Mouse (Mus musculus) retina, adult 2 months (tissue): ENCODE measurements around the gene Slain1.

Experiments
- DNase-seq: peaks from one replicate; pipeline ENCODE4 v3.0.0-alpha.2; 2012; ENCODE audit warnings: low read depth, low spot score

Slain1 gene

DNA sequence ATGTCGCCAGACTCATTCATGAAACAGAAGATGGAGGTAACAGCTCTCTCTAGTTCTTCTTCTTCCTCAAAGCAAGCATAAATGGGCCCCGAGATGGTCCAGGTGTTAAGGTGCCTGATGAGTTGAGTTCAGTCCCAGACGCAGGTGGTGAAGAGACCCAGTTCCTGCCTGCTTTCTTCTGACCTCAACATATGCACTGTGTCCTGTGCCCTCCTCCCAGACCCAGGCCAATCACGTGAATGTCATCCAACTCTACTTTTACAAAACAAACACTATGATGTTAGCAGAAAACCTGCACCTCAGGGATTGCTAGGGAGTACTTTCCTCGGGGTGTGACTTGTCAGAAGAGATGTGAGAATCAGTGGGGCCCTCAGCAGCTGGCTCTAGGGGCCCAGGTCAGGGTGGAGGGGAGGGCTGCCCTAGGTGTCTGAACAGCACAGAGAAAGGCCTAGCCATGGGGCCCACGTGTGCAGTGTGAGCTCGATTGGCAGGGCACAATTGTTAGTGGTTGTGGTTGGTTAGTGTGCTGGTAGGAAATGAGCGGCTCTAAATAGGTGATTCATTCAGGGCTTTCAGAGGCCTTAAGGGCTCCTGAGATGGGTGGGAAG is 16.4 kb downstream of the Slain1 start:
- no peak for DNase-seq

DNA sequence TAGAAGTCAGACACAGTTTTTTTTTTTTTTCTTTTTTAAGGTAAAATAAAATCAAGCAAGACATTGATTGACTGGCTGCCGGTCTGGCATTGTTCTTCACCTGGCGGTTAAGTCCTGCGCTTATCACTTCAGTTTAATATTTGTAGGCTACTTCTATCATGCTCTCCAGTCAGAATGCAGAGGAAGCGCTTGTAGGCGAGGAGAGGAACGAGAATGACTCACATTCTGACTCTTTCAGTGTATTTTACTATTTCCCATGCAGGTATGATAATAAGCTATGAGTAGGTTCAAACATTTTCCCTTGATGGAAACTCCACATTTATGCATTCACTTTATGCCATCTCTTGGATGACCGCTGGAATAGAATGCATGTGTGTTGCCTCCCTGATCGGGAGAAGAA is 17.0 kb downstream of the Slain1 start:
- no peak for DNase-seq

- no peak for DNase-seq
Observed at GRCm38 (mm10) chr14:103679395-103680217, 29.6 kb downstream of the Slain1 start.

DNA sequence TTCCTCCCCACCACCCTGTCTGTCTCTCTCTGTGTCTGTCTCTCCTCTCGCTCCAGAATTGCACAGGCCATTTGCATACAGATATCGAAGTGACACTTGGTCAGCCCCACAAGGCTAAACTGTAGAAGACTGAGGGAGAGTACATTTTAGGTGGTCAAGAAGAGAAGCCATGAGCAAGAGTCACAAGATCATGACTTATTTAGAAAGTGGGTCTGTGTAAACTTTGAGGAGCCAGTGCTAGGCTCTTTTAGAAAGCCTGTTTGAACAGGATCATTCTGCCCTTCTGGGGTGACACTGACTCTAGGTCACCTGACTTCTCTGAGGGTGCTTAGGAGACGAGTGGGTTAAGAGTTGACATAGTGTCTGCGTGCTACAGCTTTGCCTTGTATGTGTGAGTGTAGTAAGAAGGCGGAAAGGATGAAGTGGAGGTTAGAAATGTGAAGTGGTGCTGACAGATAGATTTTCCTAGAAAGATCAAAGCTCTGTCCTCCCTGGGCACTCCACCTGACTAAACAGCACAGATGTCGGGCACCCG is 30.3 kb downstream of the Slain1 start:
- no peak for DNase-seq

DNA sequence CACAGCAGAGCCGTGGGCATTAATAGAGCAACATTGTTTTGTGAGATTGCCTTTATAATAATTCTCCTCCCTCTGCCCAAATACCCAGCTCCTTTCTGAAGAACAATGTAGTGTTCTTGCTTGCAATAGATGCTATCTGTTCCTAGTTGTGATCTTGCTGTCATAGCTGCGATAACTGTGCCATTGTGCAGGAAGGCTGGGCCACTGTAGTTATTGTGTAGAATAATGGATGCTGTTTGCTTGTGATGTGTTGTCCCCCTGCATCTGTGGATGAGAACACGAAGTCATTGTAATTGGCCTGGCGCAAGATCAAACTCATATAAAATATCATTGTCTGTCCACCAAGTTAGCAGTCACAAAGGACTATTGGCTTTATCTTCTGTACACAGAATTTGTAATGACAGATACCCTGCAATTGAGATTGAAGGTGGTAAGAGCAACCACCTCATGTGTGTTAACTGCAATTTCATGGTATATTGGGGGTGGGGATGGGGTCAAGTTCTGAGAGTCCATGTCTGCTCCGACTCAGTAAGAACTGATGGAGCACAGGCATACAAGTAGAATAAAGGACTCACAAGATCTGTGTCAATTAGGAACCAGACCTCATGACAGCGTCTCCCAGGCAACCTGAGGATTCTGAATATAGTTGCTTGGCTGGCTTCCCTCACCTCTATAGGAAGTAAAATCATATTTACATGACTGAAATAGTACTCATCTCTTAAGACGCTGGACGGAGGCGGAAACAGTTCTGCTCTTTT is 32.8 kb downstream of the Slain1 start:
- DNase-seq, result no peak

DNA sequence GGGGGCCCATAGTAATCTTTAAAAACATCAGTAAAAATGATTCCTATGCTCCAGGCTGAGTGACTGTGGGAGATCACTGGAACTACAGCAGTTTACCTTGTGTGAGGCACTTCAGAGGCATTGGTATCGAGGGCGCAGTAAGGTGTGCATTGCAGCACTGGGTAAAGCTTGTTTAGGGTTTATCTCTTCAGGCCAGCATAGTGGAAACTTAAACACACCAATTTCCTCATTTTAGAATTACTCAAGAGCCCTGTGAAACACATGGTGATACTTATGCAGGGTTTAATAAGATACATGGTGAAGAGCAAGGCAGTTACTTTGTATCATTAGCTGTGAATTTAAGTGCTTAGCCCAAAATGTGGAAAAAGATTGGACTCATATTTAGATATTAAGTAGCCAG is 37.0 kb downstream of the Slain1 start:
- DNase-seq, result no peak

GRCm38 (mm10) chr14:103694295-103694694 is 44.3 kb downstream of the Slain1 start:
- DNase-seq, result peak; percentile 45

GRCm38 (mm10) chr14:103695620-103696019 is 45.6 kb downstream of the Slain1 start:
- no peak for DNase-seq

DNA sequence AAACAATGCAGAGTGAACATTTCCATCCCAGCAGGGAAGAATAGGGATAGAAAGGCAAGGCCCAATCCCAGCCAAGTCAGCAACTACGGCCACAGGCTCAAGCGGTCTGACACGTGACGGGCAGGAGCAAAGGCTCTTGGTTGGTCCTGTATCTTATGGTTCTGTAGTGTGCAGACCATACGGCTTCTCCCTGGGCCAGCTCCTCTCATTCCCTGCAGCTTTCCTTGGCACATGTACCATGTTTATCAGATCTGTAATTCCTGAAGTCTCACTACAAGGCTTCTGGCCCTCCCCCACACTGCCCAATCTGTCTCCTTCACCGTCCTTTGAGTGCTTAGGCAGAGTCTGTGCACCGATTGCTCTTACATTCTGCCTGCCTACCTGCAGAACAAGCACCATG is 47.1 kb downstream of the Slain1 start:
- no peak for DNase-seq

DNA sequence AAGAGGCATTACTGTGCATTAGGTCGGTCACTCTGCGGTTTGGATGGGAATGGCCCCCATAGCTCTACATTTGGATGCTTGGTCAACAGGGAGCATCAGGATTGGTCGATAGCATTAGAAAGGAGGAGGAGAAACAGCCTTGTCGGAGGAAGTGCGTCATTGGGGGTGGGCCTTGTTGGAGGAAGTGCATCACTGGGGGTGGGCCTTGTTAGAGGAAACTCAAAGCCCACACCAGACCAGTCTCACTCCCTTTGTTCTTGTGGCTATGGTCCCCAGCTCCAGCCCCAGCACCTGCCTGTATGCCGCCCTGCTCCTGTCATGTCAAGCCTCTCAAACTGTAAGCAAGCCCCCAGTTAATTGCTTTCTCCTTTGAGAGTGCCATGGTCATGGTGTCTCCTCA is 49.3 kb downstream of the Slain1 start:
- DNase-seq, result no peak

GRCm38 (mm10) chr14:103702516-103702915 is 52.5 kb downstream of the Slain1 start:
- no peak for DNase-seq

DNA sequence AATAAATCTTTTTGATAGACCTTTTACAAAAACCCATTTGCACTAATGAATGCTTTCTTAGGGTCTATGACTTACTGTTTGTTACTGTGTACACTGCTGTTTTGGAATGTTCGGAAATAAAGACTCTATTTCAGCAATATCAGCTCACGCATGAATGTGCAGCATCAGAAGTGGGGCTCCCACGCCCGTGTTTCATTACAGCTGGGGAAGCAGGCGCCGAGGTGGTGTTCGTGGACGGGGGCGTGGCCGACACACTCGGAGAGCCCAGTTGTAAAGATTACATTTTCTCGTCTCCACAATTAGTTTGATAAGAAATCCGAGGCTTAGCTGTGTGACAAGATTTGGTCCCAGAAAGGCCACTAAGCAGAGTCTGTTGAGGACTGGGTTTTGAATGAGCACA is 54.7 kb downstream of the Slain1 start:
- DNase-seq, result no peak

DNA sequence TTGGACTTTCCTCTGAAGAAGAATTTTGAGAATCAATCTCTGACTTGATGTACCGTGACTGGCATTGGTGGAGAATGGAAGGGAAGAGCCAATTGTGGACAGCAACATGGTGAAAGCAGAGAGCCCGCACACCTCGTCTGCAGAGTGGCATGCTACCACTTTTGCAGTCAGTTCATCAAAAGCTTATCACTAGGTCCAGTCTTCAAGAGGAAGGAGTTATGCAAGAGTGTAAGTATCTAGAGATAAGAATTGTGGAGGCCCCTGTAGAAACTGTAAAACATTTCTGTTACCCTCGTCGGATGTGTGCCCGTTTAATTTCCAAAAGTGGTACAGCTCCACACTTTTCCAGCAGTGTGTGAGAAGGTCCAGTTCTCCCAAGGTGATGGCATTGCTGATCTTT is 56.3 kb downstream of the Slain1 start:
- DNase-seq, result no peak

DNA sequence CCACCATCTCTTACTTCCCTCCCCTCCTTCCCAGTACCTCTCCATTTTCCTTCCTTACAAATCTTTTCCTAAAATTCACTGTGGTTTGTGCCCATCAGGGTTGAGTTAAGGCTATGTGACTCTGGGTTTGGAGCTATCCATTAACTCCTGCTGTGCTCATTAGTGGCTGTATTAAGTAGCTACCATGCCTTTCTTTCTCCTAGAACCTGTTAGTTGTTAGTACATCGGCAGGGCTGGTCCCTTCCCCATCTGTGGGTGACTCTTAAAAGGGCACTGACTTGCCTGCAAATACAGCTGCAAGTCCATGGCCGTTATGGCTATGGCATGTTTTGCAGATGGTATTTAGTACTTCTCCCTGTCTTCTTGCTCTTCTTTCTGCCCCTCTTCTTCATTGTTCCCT is 58.6 kb downstream of the Slain1 start:
- no peak for DNase-seq

DNA sequence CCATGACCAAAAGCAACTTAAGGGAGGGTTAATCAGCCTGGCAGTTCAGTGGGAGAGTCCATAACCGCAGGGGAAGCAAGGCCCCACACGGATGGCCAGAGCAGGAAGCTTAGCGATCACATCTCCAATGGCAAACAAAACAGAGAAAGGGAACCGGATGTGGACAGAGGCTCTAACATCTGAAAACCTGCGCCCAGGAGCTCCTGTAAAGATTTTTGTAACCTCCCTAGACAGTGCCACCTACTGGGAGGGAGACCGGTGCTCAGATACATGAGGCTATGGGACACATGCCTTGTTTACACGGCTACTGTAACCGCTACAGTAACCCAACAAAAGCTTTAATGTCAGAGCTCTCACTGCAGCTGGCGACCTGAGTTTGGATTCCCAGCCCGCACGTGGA is 59.2 kb downstream of the Slain1 start:
- no peak for DNase-seq

- DNase-seq, result no peak
Observed at GRCm38 (mm10) chr14:103712986-103713385, 63.0 kb downstream of the Slain1 start.

DNA sequence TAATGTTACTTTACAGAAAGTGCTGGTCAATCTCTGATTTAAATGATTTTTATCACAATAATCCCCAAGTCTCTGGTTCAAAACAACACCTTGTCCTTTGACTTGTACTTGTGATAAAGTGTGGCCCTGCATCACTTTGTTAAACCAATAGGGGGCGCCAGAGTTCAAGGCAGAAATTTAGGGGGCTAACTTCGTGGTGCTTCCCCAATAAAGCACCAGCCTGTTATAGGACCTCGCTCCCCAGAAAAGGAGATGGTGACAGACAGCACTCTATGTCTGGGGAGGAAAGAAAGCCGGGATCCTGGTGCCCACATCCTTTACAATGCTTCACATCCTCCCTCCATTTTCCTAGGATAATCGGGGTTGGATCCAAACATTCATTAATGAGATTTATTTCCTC is 67.5 kb downstream of the Slain1 start:
- DNase-seq, result no peak

DNA sequence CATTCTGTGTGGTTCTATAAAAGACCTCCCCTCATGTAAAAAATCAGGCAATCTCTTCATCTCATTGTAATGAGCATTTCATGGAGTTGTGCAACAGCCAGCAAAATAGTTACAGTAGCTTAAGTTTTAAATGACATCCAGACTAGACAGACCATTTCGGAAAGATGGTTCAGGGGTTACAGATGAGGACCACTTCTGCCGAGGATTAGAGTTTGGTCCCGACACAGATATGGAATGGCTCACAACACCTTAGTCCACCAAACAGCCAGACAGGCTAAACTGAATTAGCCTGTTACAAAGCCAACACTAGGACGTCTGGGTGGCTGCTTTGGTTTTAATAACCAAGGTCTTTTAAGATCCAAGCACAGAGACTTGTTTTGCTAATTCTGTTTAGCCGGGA is 68.0 kb downstream of the Slain1 start:
- no peak for DNase-seq

- no peak for DNase-seq
Observed at GRCm38 (mm10) chr14:103718393-103718792, 68.4 kb downstream of the Slain1 start.

GRCm38 (mm10) chr14:103718836-103719575 is 69.0 kb downstream of the Slain1 start:
- peak; percentile 61 for DNase-seq

DNA sequence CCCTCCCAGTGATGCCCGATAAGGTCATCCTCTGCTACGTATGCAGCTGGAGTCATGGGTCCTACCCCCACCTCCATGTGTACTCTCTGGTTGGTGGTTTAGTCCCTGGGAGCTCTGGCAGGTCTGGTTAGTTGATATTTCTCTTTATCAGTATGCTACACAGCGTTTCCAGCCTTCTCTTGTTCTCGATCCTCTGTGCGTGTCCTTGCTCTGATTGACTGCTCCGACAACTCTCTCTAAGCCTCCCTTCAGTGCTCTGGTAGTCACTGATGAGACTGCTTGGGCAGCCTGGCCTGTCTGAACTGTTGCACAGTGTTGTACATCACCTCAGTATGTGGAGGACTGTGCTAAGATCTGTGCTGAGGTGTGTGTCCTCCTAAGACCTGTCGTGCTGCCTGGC is 70.1 kb downstream of the Slain1 start:
- DNase-seq, result no peak
